Mouse (Mus musculus) T-helper 17 cell (primary cell): ENCODE measurements at regions not wholly inside any gene's neighbourhood (a gene's known extent, or its start where the extent isn't known, plus 50 kb on each side); places are given as distances from the start of the nearest gene placed in this dataset.

Experiments used
- in situ Hi-C, 2 experiments: fragments of 300-600 bp; cut with MboI, MseI; formaldehyde crosslinking; loops; 1 replicate in 1 of 2; 2 replicates in 1 of 2; pipeline ENCODE4 v1.15.1; 2025; ENCODE audit warnings: high pct_unique_total_duplicates in 2 of 2

- in situ Hi-C loops: loop anchor here in 1 of 2 experiments (5.0 kb wide), 1 partner anchor 57 kb away; no protein-coding TSS in a partner anchor
Observed at GRCm38 (mm10) chr1:13424524-13424923, 2010.6 kb downstream of the A830018L16Rik start.

- in situ Hi-C loops: no loop called here
Observed at GRCm38 (mm10) chr1:13425601-13426327, 2011.9 kb downstream of the A830018L16Rik start.

DNA sequence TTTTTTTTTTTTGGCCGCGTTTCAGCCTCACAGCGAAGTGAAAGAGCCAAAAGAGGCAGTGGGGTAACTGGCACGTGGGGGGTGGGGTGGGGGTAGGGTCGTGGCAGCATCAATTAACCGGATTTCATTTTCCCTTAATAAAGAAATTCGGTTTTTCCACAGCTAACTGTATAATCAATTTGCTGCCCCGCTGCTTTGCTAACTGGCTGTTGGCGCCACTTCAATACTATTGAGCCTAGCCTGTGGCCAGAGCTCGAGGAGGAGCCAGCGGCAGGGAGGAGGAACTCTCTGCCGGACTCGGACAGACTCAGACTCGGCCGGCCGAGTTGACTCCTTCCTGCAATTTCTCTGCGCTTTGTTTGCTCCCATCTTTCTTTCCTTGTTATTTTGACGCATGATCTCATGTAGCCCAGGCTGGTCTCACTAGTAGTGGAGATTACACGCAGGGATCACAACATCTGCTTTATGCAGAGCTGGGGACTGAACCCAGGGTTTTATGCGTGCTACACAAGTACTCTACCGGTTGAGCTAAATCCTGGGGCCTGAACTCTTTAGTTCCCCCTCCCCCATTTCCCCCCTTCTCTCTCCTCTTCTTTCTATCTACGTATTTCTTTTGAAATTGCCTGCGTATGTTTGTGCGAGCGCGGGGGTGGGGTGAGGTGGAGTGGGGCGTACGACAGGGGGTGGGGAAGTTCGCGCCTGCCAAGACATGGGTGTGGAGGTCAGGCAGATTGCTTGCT is 2012.6 kb downstream of the A830018L16Rik start:
- in situ Hi-C loops: no loop called here

DNA sequence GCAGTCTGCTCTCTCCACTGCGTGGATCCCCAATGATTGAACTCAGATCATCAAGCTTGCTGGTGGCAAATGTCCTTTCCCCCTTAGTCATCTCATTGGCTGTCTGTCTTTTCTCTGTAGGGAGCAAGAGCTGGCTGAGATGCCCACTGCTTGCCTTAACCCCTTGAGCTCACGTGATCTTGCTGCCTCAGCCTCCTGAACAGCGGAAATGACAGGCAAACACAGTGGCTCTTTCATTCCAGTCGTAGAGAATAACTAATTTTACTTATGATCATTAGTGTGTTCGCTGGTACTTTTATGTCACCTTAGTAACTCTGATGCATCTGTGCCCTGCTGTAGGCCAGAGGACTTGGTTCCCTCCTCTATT is 2013.1 kb downstream of the A830018L16Rik start:
- in situ Hi-C loops: no loop called here

GRCm38 (mm10) chr1:13427501-13428207 is 2013.7 kb downstream of the A830018L16Rik start:
- in situ Hi-C loops: no loop called here

DNA sequence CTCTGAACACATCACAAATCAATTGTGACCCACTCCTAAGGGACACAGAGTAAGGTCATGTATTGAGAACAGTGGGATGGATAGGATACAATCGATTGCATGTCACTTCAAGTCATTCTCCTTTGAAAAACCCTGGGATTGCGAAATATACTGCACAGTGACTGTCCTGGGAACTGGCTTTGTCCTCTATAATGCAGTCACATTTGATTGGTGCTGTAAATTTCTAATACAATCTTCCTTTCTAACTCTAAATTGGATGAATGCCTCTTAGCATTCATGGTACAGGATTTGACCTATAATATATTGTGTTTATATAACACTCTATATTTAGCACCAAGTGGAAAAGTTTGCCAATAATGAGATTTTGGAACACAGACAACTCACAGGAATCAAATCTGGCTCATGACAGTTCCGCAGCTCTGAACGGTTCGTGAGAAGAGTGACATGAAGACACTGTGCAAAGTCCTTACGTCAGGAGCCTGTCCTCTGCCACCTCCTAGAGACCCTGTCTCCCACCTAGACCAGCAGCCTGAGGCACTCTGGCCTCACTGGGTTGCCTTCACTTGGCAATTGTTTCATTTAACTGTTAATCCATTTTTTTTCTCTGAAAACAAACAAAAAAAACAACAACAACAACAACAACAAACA is 2024.0 kb downstream of the A830018L16Rik start:
- in situ Hi-C loops: no loop called here

DNA sequence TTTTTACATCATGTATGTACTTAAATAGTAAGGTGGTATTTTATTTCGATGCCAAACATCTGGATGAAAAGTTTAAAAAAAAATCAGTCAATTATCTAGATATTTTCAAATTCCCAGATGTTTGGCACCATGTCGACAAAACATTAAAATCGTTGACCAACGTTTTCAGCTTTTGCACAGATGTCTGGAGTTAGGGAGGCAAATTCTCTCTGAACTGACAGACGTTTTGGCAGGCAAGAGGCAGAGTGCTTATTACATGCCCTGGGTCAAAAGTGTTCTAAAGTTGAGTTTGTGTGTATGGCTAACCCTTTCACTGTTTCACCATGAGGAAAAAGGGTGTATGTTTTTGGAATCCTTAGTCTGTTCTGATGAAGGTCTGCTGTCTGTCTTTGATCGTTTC is 2028.5 kb downstream of the A830018L16Rik start:
- in situ Hi-C loops: no loop called here

DNA sequence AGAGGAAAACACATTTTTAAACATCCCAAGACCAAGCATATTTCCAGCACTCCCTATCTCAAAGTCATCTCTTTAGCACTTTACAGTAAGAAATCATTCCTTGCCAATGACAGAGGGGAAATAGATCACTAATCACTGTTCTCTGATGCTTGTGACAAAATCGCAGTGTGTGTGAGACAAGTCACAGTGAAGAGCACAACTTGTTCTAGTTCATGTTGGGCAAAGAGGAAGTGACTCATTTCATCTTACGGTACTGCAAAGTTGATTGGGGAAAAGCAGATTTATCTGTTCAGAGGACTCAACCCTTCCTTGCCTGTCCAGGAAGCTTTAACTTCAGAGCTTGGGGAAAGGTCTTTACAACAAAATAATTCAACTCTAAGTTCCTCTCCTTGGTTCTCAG is 2040.6 kb downstream of the A830018L16Rik start:
- in situ Hi-C loops: no loop called here

DNA sequence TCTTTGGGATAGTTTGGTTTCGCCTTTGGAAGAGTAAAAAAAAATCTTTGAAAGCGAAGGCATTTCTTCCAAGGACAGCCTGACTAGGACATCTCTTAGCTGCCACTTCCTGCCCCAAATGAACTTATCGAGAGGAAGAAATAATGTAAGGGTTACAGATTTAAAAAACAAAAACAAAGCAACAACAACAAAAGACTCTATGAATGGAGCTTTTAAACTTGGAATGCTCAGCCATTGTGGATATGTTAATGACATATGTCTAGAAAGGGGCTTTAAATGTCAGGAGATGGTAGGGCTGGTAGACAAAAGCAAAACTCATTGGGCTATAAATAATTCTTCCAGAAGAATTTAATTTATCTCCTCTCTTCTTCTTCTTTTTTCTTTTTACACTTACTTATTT is 2041.7 kb downstream of the A830018L16Rik start:
- in situ Hi-C loops: no loop called here

DNA sequence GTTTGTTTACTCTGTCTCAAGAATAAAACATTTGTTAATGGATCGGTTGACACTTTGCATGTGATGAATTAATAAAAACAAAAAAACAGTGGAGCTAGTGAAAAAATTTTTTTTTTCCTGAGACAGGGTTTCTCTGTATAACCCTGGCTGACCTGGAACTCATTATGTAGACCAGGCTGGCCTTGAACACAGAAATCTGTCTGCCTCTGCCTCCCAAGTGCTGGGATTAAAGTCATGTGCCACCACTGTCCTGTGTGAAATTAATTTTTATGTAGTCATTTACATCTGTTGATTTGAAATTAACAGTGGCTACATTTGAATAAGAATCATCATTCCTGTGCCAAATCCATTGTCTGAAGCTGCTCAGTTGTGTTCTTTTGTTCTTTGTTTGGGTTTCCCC is 2050.4 kb downstream of the A830018L16Rik start:
- in situ Hi-C loops: no loop called here

- in situ Hi-C loops: no loop called here
Observed at GRCm38 (mm10) chr1:13467174-13467573, 2053.3 kb downstream of the A830018L16Rik start.

- in situ Hi-C loops: no loop called here
Observed at GRCm38 (mm10) chr1:13467886-13468630, 2054.2 kb downstream of the A830018L16Rik start.

DNA sequence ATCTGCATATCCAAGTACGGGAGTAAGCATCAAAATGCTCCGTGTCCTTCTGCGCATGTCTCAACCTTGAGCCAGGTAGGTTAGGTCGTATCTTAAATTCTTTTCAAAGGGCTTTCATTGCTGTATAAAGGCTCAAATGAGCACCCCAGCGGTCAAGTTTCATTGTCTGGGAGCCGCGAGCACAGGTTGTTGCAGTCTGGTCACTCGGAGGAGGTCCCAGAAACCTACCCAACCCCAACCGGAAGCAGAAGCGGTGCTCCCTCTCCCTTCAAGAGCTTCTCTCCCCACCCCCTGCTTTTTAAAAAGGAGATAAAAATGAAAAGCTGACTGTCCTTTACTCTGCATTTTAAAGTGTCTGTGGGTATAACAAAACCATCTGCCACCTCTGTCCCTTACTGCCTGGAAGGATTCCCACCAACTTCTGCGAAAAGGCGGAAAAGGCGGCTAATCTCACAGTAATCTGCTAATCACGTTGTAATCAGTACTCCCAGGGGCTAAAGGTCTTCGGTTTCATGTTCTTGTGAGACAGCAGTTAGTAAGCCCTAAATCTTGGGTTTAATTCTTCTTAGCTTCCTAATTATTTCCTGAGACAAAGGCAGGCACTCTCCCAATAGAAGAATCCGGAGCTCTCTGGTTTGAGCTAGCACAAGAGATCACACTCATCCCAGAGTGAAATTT is 2081.0 kb downstream of the A830018L16Rik start:
- in situ Hi-C loops: no loop called here

- in situ Hi-C loops: no loop called here
Observed at GRCm38 (mm10) chr1:13496386-13496785, 2082.5 kb downstream of the A830018L16Rik start.

GRCm38 (mm10) chr1:13500456-13500855 is 2086.6 kb downstream of the A830018L16Rik start:
- in situ Hi-C loops: loop anchor here in 1 of 2 experiments (10.0 kb wide), 1 partner anchor 436 kb away; no protein-coding TSS in a partner anchor

DNA sequence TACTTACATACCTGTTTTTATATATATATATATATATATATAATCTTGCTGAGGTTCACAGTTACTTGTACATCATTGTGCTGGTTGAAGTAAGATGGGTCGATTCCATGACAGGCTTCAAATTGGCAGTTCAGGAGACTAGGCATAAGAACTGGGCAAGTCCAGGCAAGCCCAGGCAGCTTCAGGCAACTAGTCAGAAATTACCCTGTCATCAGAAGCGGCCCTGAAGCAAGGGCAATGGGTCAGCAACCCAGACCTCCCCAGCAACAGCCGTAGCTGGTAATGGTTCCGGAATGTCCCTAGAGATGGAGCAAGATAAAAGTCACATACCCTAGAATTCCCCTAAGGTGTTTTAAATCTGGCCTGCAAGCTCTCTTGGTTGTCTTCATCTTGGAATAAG is 2088.0 kb downstream of the A830018L16Rik start:
- in situ Hi-C loops: loop anchor here in 1 of 2 experiments (10.0 kb wide), 1 partner anchor 437 kb away; no protein-coding TSS in a partner anchor

DNA sequence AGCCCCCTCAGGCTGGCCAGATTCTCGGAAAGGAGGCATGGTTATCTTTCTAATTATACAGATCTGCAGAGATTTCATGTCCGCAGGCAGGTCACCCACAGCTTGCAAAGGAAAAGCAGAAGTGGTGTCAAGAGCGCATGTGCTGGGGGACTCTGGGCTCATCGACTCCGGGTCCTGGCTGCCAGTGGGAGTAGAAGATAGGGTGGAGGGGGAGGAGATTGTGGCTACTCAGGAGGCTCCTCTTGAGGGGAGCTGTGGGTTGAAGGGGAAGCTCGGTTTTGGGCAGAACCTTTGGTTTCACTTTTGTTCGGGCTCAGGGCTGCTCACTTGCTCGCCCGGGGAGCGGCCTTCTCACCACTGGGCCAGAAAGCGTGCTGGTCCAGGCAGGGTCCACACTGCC is 2099.9 kb downstream of the A830018L16Rik start:
- in situ Hi-C loops: loop anchor here in 1 of 2 experiments (10.0 kb wide), 1 partner anchor 1119 kb away; no protein-coding TSS in a partner anchor
